Mouse (Mus musculus) frontal cortex, postnatal 25 days (tissue): ENCODE measurements at regions not wholly inside any gene's neighbourhood (a gene's known extent, or its start where the extent isn't known, plus 50 kb on each side); places are given as distances from the start of the nearest gene placed in this dataset.
"Not testable (repeated sequence)": the region's sequence is repeated elsewhere in the genome, so short reads cannot be mapped to it uniquely, and the experiment has no call there.

ENCODE experiments used
- DNase-seq, 2 experiments: peaks; one replicate each; pipeline ENCODE4 v3.0.0; 2022; ENCODE audit warnings: low spot score in 2 of 2

- DNase-seq, result no peak
Measured at GRCm38 (mm10) chr7:63997997-63998396, 59.3 kb upstream of the Klf13 start.

GRCm38 (mm10) chr7:63996581-63997098 is 57.9 kb upstream of the Klf13 start:
- DNase-seq, result no peak

- DNase-seq, result no peak
Measured at GRCm38 (mm10) chr7:63995255-63995980, 56.7 kb upstream of the Klf13 start.

- not testable (repeated sequence) for DNase-seq
Measured at GRCm38 (mm10) chr7:63994769-63995168, 56.1 kb upstream of the Klf13 start.

GRCm38 (mm10) chr7:63992155-63992554 is 53.4 kb upstream of the Klf13 start:
- no peak for DNase-seq

- no peak for DNase-seq
Measured at GRCm38 (mm10) chr7:63991085-63992010, 52.6 kb upstream of the Klf13 start.

- DNase-seq, result no peak
Measured at GRCm38 (mm10) chr7:63990312-63991028, 51.8 kb upstream of the Klf13 start.

- no peak for DNase-seq
Measured at GRCm38 (mm10) chr7:63989736-63990135, 51.0 kb upstream of the Klf13 start.
